Mouse (Mus musculus) cerebellum, adult 18-20 months (tissue): ENCODE measurements around the gene Gm29106.
"Not testable (repeated sequence)": the region's sequence is repeated elsewhere in the genome, so short reads cannot be mapped to it uniquely, and the experiment has no call there.

Experiments used
- DNase-seq, 2 experiments: peaks; one replicate each; pipeline ENCODE4 v3.0.0; 2021

Gene Gm29106

DNA sequence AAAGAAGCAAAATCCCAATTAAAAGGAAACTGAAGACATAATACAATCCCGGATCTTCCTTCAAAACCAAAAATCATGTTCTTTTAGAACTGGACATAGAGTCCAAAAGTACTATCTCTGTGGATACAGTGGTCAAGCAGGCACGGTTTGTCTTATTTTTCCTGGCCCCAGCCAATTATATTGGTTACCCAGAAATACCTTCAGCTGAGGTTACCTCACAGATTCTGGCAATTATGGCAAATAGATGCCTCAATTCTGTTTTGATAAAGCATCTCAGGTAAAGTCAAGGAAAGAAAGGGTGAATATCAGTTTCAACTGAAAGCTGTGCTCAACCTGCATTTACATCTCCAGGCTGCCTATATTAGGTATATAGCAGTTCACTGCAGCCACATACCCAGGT is at the start of gene Gm29106:
Gene Gm29106, plus strand, starts transcription at position 301 of the 400 bp plus-strand sequence.
- not testable (repeated sequence) for DNase-seq

GRCm38 (mm10) chr1:118228540-118228939 is 52.2 kb downstream of the Gm29106 start:
- DNase-seq, result no peak

DNA sequence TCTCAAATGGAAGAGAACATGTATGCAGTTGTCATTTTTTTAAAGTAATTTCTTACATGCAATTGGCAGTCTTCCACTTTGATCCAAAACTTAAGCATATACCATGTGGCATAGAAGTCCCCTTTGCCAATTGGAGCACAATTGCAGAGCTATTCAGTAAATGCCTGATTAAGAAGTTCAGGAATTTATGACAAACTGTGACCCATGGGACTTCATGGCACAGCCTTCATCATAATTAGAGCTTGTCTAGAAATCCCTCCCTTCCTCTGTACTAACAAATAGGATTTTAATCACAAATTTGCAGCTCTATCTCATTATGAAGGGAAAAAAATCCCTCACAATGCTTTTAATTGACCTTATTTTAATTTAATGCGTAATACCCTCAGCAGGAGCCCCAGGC is 59.7 kb downstream of the Gm29106 start:
- no peak for DNase-seq
